Mouse (Mus musculus) forebrain, embryonic 11.5 days (tissue): ENCODE results near the gene Aak1. TPM values are rescaled to one million over a fixed set of nuclear protein-coding genes. Genes with fewer than 3 reads are reported as not detected.
A peak's percentile ranks its signal among the peaks of the same experiment; 100 is the strongest.

Experiments
- ATAC-seq: fragments of 200-750 bp; cut with Nextera tagmentation; replicated peaks from 2 replicates; pipeline ENCODE4 v1.8.0; 2017; ENCODE audit warnings: moderate TSS enrichment; ENCODE audit not compliant: low FRiP score
- DNase-seq: peaks from one replicate; pipeline ENCODE4 v3.0.0-alpha.2; 2017; ENCODE audit warnings: low spot score
- H3K27ac ChIP-seq: fragments of 300-500 bp; sonication (generic); 2 replicates; pipeline ENCODE4 v1.5.1; 2014; ENCODE audit warnings: low read depth, low read length
- H3K27me3 ChIP-seq: fragments of 300-500 bp; sonication (generic); 2 replicates; pipeline ENCODE4 v1.6.1; 2014; ENCODE audit warnings: mild to moderate bottlenecking, low read length, mixed read lengths; ENCODE audit not compliant: control insufficient read depth, insufficient read depth
- H3K36me3 ChIP-seq: fragments of 300-500 bp; sonication (generic); 2 replicates; pipeline ENCODE4 v1.6.1; 2014; ENCODE audit warnings: mild to moderate bottlenecking, low read length, moderate library complexity, mixed read lengths; ENCODE audit not compliant: control insufficient read depth, insufficient read depth
- H3K4me1 ChIP-seq: fragments of 300-500 bp; sonication (generic); replicated peaks from 2 replicates; pipeline ENCODE4 v1.6.1; 2014; ENCODE audit warnings: low read length, mixed read lengths; ENCODE audit not compliant: control insufficient read depth, insufficient read depth
- H3K4me2 ChIP-seq: fragments of 300-500 bp; sonication (generic); 2 replicates; pipeline ENCODE4 v1.6.1; 2014; ENCODE audit warnings: low read depth, mild to moderate bottlenecking, low read length, moderate library complexity, mixed read lengths; ENCODE audit not compliant: severe bottlenecking
- H3K4me3 ChIP-seq: fragments of 300-500 bp; sonication (generic); 2 replicates; pipeline ENCODE4 v1.5.1; 2014; ENCODE audit warnings: low read depth, low read length
- H3K9ac ChIP-seq: fragments of 300-500 bp; sonication (generic); 2 replicates; pipeline ENCODE4 v1.6.1; 2014; ENCODE audit warnings: low read length
- H3K9me3 ChIP-seq: fragments of 300-500 bp; sonication (generic); 2 replicates; pipeline ENCODE4 v1.6.1; 2016; ENCODE audit warnings: low read length, mixed read lengths; ENCODE audit not compliant: control insufficient read depth
- WGBS: fragments of 180-500 bp; shearing (Covaris S2); extraction: QIAGEN DNeasy Blood & Tissue Kit; methylation state at CpG from one replicate; pipeline ENCODE4 v1.1.7; 2014; 5-methylcytosine and 5-hydroxymethylcytosine counted together
- polyA plus RNA-seq: library from polyadenylated mRNA; unstranded; fragments of >200 nt; fragmentation: Nextera tagmentation; extraction: Ambion mirVana; gene quantifications from 2 replicates; pipeline ENCODE4 v1.2.1, GENCODE M21; 2014

Aak1 gene
- polyA plus RNA-seq, 1 experiment from 2014 or later: 23.2 TPM

- Histone ChIP-seq H3K27ac (no peak overlapping the region), H3K27me3 (no peaks in the 10 kb centered on the region), H3K36me3 (peaks cover under 1% of the 10 kb centered on the region; the same call in 1 of the 2 replicates), H3K9ac (no peak overlapping the region), H3K4me3 (no peak overlapping the region), H3K4me2 (no peak overlapping the region), H3K9me3 (no peaks in the 10 kb centered on the region), H3K4me1 (no peaks in the 10 kb centered on the region)
- ATAC-seq (no peak), DNase-seq (no peak)
- 85% methylated on average over 3 of the region's 3 CpGs for WGBS
These were observed 141.7 kb downstream of the Aak1 start for GRCm38 (mm10) chr6:86991041-86991440.

DNA sequence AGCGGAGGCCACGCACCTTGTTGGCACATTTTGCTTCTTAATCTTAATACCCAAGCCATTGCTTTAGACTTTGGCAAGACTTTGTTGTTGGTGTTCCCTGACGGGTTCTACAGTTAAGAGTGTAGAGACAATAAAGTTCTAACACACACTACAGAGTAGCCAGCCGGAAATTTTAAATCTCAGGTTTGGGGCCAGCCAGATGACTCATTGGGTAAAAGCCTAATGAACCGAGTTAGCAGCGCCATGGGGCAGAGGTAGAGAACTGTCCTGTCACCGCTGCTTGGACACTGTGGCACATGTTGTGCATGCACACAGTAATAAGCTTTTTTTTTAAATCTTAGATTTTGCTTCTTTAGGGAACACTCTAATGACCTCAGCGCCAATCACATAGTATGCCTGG, 143.0 kb downstream of the Aak1 start:
- ATAC-seq (no peak), DNase-seq (no peak)
- no peak overlapping the region for H3K27ac ChIP-seq
- no peak overlapping the region for H3K4me2 ChIP-seq
- H3K4me1 ChIP-seq: no peaks in the 10 kb centered on the region
- no peak overlapping the region for H3K4me3 ChIP-seq
- H3K27me3 ChIP-seq: no peaks in the 10 kb centered on the region
- H3K9me3 ChIP-seq: no peaks in the 10 kb centered on the region
- peaks cover 6% of the 10 kb centered on the region; the same call in 1 of the 2 replicates for H3K36me3 ChIP-seq
- WGBS: 92% methylated on average over 8 of the region's 8 CpGs
- no peak overlapping the region for H3K9ac ChIP-seq

DNA sequence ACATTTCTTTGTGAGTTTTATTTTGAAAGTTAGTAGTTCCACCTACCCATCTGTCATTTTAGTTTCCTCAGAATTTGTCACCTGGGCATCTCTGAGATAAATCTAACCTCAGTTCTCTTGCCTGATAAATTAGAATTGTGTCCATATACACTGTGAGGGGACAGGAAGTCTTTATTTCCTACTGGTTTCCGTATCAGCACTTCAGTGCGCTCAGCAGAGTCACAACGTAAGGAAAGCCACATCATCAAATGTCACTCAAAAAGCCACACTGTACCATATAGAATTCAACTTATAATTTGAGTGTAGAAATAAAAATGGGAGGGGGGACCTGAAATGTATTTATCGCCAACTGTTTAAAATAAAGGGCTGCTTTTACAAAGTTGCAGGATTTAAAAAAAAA, 144.9 kb downstream of the Aak1 start:
- WGBS: 93% methylated on average over 4 of the region's 4 CpGs
- DNase-seq (no peak), ATAC-seq (no peak)
- Histone ChIP-seq H3K9me3 (no peaks in the 10 kb centered on the region), H3K9ac (no peak overlapping the region), H3K4me1 (no peaks in the 10 kb centered on the region), H3K4me2 (no peak overlapping the region), H3K27ac (no peak overlapping the region), H3K4me3 (no peak overlapping the region), H3K27me3 (no peaks in the 10 kb centered on the region), H3K36me3 (peaks cover 7% of the 10 kb centered on the region; the same call in 1 of the 2 replicates)

- 83% methylated on average over 5 of the region's 5 CpGs for WGBS
- Histone ChIP-seq H3K4me3 (no peak overlapping the region), H3K9me3 (no peaks in the 10 kb centered on the region), H3K27me3 (no peaks in the 10 kb centered on the region), H3K4me2 (no peak overlapping the region), H3K36me3 (peaks cover 7% of the 10 kb centered on the region; the same call in 1 of the 2 replicates), H3K4me1 (no peaks in the 10 kb centered on the region), H3K27ac (no peak overlapping the region), H3K9ac (no peak overlapping the region)
- no peak for DNase-seq
- no peak for ATAC-seq
These were observed 147.5 kb downstream of the Aak1 start for GRCm38 (mm10) chr6:86996629-86997307.

- H3K4me2 ChIP-seq: no peak overlapping the region
- H3K27me3 ChIP-seq: no peaks in the 10 kb centered on the region
- H3K9ac ChIP-seq: no peak overlapping the region
- H3K27ac ChIP-seq: no peak overlapping the region
- H3K4me3 ChIP-seq: no peak overlapping the region
- WGBS: 94% methylated on average over 6 of the region's 6 CpGs
- no peaks in the 10 kb centered on the region for H3K9me3 ChIP-seq
- DNase-seq (no peak), ATAC-seq (no peak)
- no peaks in the 10 kb centered on the region for H3K4me1 ChIP-seq
- H3K36me3 ChIP-seq: peaks cover 7% of the 10 kb centered on the region; the same call in 1 of the 2 replicates
These were observed 148.0 kb downstream of the Aak1 start for GRCm38 (mm10) chr6:86997360-86997759.

DNA sequence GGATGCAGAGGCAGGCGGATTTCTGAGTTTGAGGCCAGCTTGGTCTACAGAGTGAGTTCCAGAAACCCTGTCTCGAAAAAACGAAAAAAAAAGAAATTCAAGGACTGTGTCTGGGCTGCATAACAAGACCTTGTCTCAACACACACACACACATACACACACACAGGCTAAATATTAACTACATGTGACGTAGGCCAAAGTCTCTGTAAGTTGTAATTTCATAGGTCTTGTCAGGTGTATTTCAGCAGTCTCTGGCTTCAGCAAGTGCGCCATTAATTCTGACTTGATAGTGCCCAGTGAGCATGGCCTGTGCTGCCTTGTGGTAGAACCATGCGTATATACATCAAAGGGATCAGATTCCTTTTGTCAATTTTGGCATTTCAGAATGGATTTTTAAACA, 152.7 kb downstream of the Aak1 start:
- Histone ChIP-seq H3K27me3 (no peaks in the 10 kb centered on the region), H3K4me2 (no peak overlapping the region), H3K4me1 (no peaks in the 10 kb centered on the region), H3K36me3 (peaks cover 2% of the 10 kb centered on the region; the same call in 1 of the 2 replicates), H3K27ac (no peak overlapping the region), H3K4me3 (no peak overlapping the region), H3K9me3 (no peaks in the 10 kb centered on the region), H3K9ac (no peak overlapping the region)
- ATAC-seq (no peak), DNase-seq (no peak)
- 93% methylated on average over 6 of the region's 6 CpGs for WGBS

- H3K4me2 ChIP-seq: no peak overlapping the region
- H3K4me1 ChIP-seq: no peaks in the 10 kb centered on the region
- ATAC-seq: no peak
- no peaks in the 10 kb centered on the region for H3K27me3 ChIP-seq
- 53% methylated on average over 8 of the region's 8 CpGs for WGBS
- H3K9ac ChIP-seq: no peak overlapping the region
- H3K4me3 ChIP-seq: no peak overlapping the region
- no peak overlapping the region for H3K27ac ChIP-seq
- H3K9me3 ChIP-seq: no peaks in the 10 kb centered on the region
- peak; percentile 85 for DNase-seq
- H3K36me3 ChIP-seq: no peaks in the 10 kb centered on the region; the same call in 1 of the 2 replicates
These were observed 153.3 kb downstream of the Aak1 start for GRCm38 (mm10) chr6:87002521-87003055.

GRCm38 (mm10) chr6:87004099-87004498, 154.8 kb downstream of the Aak1 start:
- DNase-seq (no peak), ATAC-seq (no peak)
- WGBS: 70% methylated on average over 2 of the region's 2 CpGs
- H3K27me3 ChIP-seq: no peaks in the 10 kb centered on the region
- no peaks in the 10 kb centered on the region for H3K4me1 ChIP-seq
- no peaks in the 10 kb centered on the region for H3K9me3 ChIP-seq
- no peak overlapping the region for H3K4me3 ChIP-seq
- H3K4me2 ChIP-seq: no peak overlapping the region
- H3K27ac ChIP-seq: no peak overlapping the region
- no peak overlapping the region for H3K9ac ChIP-seq
- no peaks in the 10 kb centered on the region for H3K36me3 ChIP-seq

- DNase-seq (no peak), ATAC-seq (no peak)
- H3K9me3 ChIP-seq: no peaks in the 10 kb centered on the region
- H3K4me1 ChIP-seq: peaks cover 3% of the 10 kb centered on the region; the same call in 1 of the 2 replicates
- H3K27me3 ChIP-seq: no peaks in the 10 kb centered on the region
- no peak overlapping the region for H3K27ac ChIP-seq
- no peaks in the 10 kb centered on the region for H3K36me3 ChIP-seq
- no peak overlapping the region for H3K4me2 ChIP-seq
- H3K4me3 ChIP-seq: no peak overlapping the region
- no peak overlapping the region for H3K9ac ChIP-seq
These were observed 156.3 kb downstream of the Aak1 start for GRCm38 (mm10) chr6:87005577-87005976.
